Mouse (Mus musculus) gastrocnemius, adult 18-20 months (tissue): ENCODE measurements at regions not wholly inside any gene's neighbourhood (a gene's known extent, or its start where the extent isn't known, plus 50 kb on each side); places are given as distances from the start of the nearest gene placed in this dataset.
A peak's percentile ranks its signal among the peaks of the same experiment; 100 is the strongest.

Experiments
- DNase-seq: peaks from one replicate; pipeline ENCODE4 v3.0.0; 2021; ENCODE audit warnings: low spot score

GRCm38 (mm10) chr3:143947079-143947937, 257.7 kb downstream of the Lmo4 start:
- no peak for DNase-seq

GRCm38 (mm10) chr3:143939068-143939709, 265.8 kb downstream of the Lmo4 start:
- DNase-seq, result no peak

DNA sequence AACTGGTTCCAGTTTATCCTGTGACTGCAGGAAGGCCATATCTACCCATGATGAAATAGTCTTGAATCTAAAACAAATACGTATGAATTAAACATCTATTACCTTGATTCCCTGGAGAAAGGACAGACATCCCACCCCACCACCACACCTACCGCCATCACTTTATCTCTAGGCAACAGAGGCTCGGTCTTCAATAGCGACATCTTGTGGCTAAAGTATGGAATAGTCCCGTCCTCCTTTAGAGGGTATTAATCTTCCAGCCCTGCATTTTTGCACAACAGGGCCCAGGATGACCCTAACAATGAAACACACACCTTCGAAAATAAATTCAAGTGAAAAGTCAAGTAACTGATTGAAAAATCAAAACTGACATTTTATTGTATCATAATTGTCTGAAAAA, 279.7 kb downstream of the Lmo4 start:
- no peak for DNase-seq

DNA sequence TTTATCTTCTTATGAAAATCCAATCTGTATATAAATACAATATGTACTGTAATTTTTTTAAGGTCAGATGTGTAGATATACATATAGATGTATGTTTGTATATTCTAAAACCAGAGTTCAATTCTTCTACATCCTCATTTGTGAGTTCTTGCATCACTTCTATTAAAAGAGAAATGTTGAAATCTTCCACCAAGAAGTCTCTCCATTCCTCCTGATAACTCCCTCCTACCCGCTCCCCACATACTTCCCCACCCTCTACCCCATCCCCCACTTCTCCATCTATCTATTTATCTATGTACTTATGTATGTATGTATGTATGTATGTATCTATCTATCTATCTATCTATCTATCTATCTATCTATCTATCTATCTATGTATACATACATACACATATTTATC, 285.3 kb downstream of the Lmo4 start:
- DNase-seq, result no peak

GRCm38 (mm10) chr3:143914341-143915217, 290.4 kb downstream of the Lmo4 start:
- DNase-seq, result no peak

DNA sequence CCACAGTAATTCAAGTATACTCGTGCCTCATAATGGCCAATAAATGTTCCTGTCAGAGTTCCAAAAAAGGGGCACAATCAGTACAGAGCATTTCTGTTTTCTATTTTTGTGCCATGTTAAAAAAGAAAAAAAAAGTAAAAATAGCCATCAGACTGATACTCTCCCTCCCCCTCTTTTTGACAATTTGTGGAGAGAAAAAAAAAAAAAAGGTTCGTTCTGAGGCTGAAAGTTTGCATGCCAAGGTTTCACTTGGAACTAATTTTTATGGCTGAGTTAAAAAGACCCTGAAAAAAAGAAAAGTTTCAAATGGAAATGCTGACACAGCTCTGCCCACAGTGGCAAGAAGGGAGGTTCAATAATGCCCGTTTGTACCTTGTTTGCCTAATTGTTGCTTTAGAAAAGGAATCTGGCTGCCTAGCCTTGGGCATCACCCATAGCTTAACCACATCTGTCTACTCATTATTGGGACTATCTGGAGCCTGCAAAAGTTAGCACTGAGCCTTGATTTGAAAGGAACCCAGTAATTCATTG, 291.9 kb downstream of the Lmo4 start:
- DNase-seq, result no peak

GRCm38 (mm10) chr3:143912433-143912832, 292.6 kb downstream of the Lmo4 start:
- DNase-seq, result no peak

DNA sequence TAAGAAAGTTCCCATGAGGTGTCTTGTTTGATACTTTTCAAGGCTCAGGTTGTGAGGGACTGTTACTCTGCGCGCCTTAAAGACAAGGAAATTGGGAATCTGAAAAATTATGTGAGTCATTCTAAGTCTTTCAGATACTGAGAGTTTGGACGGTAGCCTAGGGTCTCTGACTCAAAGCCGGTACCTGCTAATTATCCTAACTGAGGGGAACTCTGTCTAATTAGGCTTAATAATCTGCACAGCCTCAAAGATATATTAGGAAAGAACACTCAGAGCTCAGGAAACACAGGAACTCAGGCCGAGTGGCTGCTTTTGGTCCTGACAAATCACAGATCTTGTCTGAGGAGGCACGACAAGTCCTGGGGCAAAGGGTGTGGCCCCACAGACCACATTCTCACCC, 295.7 kb downstream of the Lmo4 start:
- no peak for DNase-seq

DNA sequence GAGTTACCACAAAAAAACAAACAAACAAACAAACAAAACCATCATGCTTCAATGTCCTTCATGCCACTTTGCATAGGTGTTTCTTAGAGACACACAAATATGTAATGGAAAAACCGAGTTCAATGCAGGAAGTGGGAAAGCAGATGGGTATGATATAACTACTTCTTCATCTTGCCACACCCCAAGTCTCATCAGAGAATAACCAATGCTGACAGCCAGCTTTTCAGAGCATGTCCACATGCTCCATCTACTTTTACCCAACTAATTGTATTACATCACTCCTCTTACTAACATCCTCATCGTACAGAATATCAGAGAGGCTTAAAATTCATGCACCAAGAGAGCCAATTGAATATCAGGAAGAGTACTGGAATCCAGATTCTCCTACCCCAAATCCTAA, 301.6 kb downstream of the Lmo4 start:
- no peak for DNase-seq

DNA sequence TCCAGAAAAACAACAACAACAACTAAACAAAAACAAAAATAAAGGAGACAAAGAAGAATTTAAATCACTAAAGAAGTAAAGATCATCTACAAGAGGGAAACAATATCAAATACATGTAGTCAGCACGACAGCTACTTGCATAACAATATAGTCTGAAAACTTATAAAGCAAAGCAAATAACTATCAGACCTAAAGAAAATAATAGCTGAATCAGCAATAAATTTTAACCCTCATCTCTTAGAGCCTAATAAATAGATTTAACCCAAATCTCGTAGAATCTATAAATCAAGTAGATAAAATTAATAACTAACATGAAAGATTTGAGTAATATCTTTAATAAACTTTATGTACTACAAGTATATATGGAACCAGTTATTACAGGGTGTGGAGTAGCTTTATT, 324.2 kb downstream of the Lmo4 start:
- DNase-seq, result no peak

DNA sequence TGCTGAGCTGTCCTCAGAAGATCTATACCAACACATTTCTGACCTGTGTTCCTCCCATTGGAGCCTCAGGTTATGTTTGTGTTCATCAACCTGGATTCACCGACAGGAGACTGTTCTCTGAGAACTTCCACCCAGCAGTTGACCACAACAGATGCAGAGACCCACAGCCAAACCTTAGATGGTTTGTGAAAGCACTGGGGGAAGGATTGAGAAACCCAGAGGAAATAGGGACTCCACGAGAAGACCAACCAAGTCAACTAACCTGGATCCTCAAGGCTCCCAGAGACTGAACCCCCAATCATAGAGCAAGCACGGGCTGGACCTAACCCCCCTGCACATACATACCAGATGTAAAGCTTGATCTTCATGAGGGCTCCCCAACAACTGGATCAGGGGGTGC, 331.1 kb downstream of the Lmo4 start:
- no peak for DNase-seq

GRCm38 (mm10) chr3:143866521-143866920, 338.5 kb downstream of the Lmo4 start:
- DNase-seq, result no peak

DNA sequence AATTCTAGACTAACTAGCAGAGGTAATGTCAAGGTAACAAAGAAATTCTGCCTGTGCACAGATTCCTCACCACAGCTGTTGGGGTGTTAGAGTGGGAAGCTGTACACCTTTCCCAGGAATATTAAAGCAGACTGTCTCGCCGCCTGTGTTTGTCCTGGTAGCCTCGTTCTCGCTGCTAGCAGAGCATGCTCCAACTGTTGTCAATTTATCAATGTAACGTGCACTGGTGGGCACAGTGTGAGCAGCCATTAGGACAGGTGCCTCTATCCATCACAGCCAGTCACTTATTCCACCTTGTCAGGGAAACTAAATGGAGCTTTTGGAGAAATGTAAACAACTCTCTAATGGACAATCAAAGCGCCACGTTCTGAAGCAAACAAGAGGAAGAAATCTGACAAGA, 339.4 kb downstream of the Lmo4 start:
- no peak for DNase-seq

DNA sequence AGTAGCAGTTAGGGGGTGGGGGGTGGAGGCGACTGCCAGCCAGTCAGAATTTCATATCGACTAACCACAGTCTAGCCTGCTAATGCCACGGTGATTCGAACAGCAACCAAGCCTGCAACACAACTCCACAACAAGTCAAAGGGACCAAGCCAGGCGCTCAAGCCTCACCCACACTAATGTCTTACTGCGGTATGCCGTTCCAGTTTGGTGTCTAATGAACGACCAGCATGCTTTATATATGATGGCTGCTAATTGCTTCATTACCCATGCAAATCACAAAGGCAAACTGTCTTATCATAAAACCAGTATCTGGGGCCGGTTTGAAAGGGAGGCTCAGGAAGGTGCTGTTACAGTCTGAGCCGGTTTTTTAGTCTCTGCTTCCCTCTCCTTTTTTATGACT, 340.5 kb downstream of the Lmo4 start:
- no peak for DNase-seq

GRCm38 (mm10) chr3:143862531-143862930, 342.5 kb downstream of the Lmo4 start:
- no peak for DNase-seq

DNA sequence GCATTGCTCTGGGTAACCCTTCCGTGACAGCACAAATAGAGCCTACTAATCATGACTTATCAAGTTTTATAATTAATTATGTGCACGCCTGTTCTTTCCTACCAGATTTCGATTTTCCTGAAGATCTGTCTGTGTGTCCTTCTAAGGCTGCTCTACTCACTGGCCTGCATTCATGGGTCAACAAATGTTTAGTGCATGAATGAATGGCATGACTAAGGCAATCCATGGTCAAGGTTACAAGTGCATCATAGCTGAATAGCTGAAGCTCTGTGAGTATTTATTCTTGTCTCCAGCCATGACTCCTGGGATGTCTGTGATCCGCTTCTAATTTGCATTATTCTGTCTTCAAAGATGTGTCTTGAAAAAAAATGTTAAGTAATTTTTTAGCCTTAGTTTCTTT, 343.2 kb downstream of the Lmo4 start:
- DNase-seq, result no peak

DNA sequence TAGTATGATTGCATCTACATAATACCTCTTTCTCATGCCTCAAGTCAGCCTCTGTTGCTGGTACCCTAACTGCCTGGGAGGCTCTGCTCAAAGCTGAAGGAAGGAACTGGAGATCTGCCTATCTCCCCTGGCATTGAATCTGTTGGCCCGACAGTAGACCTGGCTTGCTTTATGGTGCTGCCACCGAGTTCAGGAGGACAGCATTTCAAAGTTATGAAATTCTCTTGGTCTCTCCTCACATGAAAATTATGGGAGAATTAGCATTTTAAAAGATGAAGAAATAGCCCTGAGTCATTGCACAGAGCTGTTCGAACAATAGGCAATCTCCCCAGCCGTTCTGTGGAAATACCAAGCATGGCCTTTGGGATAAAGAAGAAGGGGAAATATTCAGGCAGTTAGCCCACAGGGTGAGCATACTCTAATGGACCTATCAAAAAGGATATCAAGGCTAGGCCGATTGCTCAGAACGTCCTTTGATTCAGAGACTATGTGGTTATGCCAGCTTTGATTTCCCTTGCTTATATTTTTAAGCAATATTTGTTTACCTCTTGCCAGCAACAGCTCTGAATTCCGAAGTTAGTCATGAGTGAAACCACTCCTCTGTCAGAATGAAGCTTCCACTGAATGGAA, 369.3 kb downstream of the Lmo4 start:
- DNase-seq, result no peak

DNA sequence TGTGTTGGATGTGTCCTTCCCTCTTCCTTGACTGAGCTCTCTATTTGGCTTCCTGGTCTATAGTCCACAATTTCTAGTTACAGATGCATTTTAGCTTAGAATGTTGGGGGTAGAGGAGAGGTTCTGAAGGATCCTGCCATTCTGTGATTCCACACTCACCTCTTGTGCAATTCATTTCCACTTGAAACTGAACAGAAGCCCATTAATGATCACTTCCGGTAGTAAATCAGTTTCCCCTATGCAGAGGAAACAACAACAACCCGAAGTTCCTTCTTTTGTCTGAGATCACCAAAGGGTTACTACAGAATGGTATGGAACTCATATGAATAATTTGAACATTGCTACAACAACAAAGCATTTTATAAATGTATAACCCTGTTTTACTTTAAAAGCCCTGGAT, 370.3 kb downstream of the Lmo4 start:
- DNase-seq, result no peak

DNA sequence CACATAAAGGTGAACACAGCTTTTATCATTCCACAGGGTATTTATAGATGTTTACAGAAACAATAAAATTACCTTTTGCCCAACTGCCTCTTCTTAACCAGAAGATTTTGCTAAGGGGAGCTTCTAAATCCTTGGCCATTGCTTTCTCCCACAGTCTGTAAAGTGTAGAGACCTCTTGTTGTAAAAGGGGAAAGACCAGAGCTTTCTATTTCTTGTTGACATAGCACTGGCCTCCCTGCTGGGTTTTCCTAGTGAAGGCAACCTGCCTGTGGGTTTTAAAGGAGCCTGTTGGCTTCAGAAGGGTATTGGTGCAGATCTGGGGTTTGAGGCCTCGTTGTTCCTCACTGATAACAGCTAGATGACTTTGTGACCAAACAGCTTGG, 381.6 kb downstream of the Lmo4 start:
- no peak for DNase-seq

GRCm38 (mm10) chr3:143822564-143823394, 382.2 kb downstream of the Lmo4 start:
- no peak for DNase-seq

- peak; percentile 27 for DNase-seq
Measured at GRCm38 (mm10) chr3:143807544-143807943, 397.5 kb downstream of the Lmo4 start.
